Comparison of ENCODE assay signal across 11 mouse cellular contexts in the genomic region with DNA sequence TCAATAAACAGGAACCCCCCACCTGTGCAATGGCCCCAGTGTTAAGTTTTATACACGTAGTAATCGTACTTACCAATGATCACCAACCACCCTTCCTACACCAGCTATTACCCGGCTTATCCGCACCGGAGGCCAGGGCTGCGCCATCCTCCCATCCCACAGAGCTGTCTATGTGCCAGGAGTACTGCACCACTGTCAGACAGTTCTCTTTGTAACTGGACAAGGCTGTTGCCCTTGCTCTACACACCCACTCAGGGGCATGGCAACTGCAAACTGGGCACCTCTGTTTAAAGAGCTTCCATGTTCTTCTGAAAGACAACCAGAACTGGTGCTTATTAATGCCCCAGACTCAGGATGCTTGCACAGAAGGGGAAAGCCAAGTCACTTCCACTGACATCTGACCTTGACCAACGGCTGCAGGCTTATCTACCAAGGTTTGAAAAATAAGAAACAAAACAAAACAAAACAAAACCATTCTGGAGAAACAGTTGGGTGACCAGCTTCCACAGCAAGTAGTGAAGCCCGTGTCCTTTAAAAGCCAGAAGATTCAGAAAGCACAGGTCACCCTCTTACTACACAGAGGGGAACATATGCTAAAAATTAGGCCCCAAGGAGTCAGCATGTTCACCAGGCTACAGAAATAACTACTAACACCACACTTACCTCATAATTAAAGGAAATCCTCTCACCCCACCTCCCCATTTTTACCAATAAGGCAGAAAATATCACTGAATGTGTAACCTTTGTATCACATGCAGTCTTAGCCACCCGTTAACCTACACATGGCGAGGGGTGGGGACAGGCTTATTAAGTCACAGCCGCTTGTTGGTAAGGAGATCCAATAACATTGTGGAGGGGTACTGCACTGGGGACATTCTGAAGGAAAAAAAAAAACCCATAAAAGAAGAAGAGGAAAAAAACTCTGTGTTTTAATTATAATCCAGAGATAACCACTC.
DNase-seq lines count a peak whose midpoint lies in the region; ATAC-seq and TF ChIP-seq lines count a peak whose summit lies in the region.
"Had no signal": no experiment of that assay in that cellular context is flagged by ENCODE, and none has a peak within 500 bp of the region (broad histone marks: within the 10 kb centered on the region; RNA-seq: fewer than 3 reads in every experiment).

No protein-coding gene starts in this region.

- no peak overlapping the region for H3K4me2 ChIP-seq in heart, embryonic 15.5 days
- no peak overlapping the region; the same call in 1 of the 2 replicates for H3K4me2 ChIP-seq in liver, postnatal 0 days (ENCODE audit: low read depth, low read length)

- TF ChIP-seq CTCF in heart, adult 2 months (IDR thresholded peaks at IDR 0.05), result no peak
- no peak for TF ChIP-seq CTCF in liver, postnatal 0 days (IDR thresholded peaks at IDR 0.05; ENCODE audit: low read depth)

- no peaks in the 10 kb centered on the region for H3K79me2 ChIP-seq in heart, adult 2 months (replicated peaks; ENCODE audit: control insufficient read depth, insufficient read depth, low read length)

- no peaks in the 10 kb centered on the region for H3K9me3 ChIP-seq in heart, embryonic 15.5 days (replicated peaks)
- H3K9me3 ChIP-seq in liver, postnatal 0 days (ENCODE audit: low read length), result no peaks in the 10 kb centered on the region

- no peak overlapping the region for H3K9ac ChIP-seq in heart, embryonic 15.5 days
- no peak overlapping the region for H3K9ac ChIP-seq in heart, adult 2 months (ENCODE audit: low read depth, low read length)
- no peak overlapping the region for H3K9ac ChIP-seq in liver, postnatal 0 days (replicated peaks)

- no peak overlapping the region for H3K4me3 ChIP-seq in heart, embryonic 15.5 days
- H3K4me3 ChIP-seq in heart, adult 2 months, result no peak overlapping the region
- H3K4me3 ChIP-seq in liver, postnatal 0 days (ENCODE audit: low read depth, low read length), result no peak overlapping the region

- TF ChIP-seq EP300 in heart, adult 2 months (IDR thresholded peaks at IDR 0.05; ENCODE audit: insufficient read depth, low read depth, low read length), result no peak
- TF ChIP-seq EP300 in liver, postnatal 0 days (IDR thresholded peaks at IDR 0.05; ENCODE audit: low read depth), result no peak

- peak; percentile 33 to 83 for DNase-seq in adrenal gland, adult (ENCODE audit: inconsistent age in 2 of 2, low spot score in 1 of 2)
- no peak for DNase-seq in adrenal gland, postnatal 25 days
- no peak for DNase-seq in heart, adult 2 months
- DNase-seq in ovary, adult 18-20 months (ENCODE audit: low spot score), result peak; percentile 68
- DNase-seq in ovary, postnatal 14 days (ENCODE audit: low spot score), result no peak
- no peak for DNase-seq in liver, postnatal 0 days
- no peak for DNase-seq in neural tube, embryonic 10.5 days (ENCODE audit: extremely low spot score, low spot score)
- DNase-seq: cerebellum, adult 11 months; lung, postnatal 36 days had no signal

- H3K27ac ChIP-seq in heart, embryonic 15.5 days, result peak overlapping the region; percentile 4; the same call in 1 of the 2 replicates
- no peak overlapping the region for H3K27ac ChIP-seq in heart, adult 2 months
- peak overlapping the region; percentile 69 for H3K27ac ChIP-seq in liver, postnatal 0 days (ENCODE audit: low read depth)

- H3K36me3 ChIP-seq in heart, embryonic 15.5 days, result no peaks in the 10 kb centered on the region
- H3K36me3 ChIP-seq in heart, adult 2 months (ENCODE audit: control insufficient read depth, insufficient read depth, low read length), result peaks cover 3% of the 10 kb centered on the region
- no peaks in the 10 kb centered on the region; the same call in 1 of the 2 replicates for H3K36me3 ChIP-seq in liver, postnatal 0 days (replicated peaks; ENCODE audit: insufficient read depth, low read length)

- no peak for ATAC-seq in heart, embryonic 15.5 days (replicated peaks; ENCODE audit: insufficient number of reproducible peaks, insufficient read depth, low FRiP score, low read depth)
- ATAC-seq in liver, postnatal 0 days, result no peak
- ATAC-seq: Patski had no signal

- peaks cover 49% of the 10 kb centered on the region for H3K4me1 ChIP-seq in heart, embryonic 15.5 days (replicated peaks)
- H3K4me1 ChIP-seq in heart, adult 2 months (ENCODE audit: control insufficient read depth, insufficient read depth, low read length), result peaks cover 9% of the 10 kb centered on the region
- H3K4me1 ChIP-seq in liver, postnatal 0 days (ENCODE audit: insufficient read depth), result peaks cover 37% of the 10 kb centered on the region

- H3K27me3 ChIP-seq in heart, embryonic 15.5 days, result no peaks in the 10 kb centered on the region
- no peaks in the 10 kb centered on the region for H3K27me3 ChIP-seq in heart, adult 2 months (ENCODE audit: control insufficient read depth, insufficient read depth, low read length)
- no peaks in the 10 kb centered on the region for H3K27me3 ChIP-seq in liver, postnatal 0 days (ENCODE audit: insufficient read depth, low read length)
- H3K27me3 ChIP-seq: Patski had no signal

- TF ChIP-seq POLR2A in heart, adult 2 months (IDR thresholded peaks at IDR 0.05; ENCODE audit: insufficient read depth, low read depth, low read length), result no peak

- 80% methylated on average over 11 of the region's 11 CpGs for WGBS in heart, embryonic 15.5 days
- 79% methylated on average over 11 of the region's 11 CpGs for WGBS in heart, adult 2 months
- 79% methylated on average over 11 of the region's 11 CpGs for WGBS in liver, postnatal 0 days (ENCODE audit: insufficient replicate concordance)

- intact Hi-C loops in heart, adult 2 months (cut with DNase I), result no loop called here

Comparison
In these comparisons a context has a peak if more than half of its experiments do, and no peak if none do; other contexts are left out.
1. DNase-seq: peak in adrenal gland, adult (2 of 2) and ovary, adult 18-20 months (single experiment); none in adrenal gland, postnatal 25 days (single experiment), heart, adult 2 months (0 of 2), ovary, postnatal 14 days (single experiment), liver, postnatal 0 days (single experiment) and neural tube, embryonic 10.5 days (single experiment).